Mouse (Mus musculus) liver, postnatal 0 days (tissue): ENCODE measurements around the gene Trafd1.

Experiments
- CTCF ChIP-seq: sonication (generic); IDR thresholded peaks from 2 replicates; pipeline ENCODE4 v1.5.1; 2016; ENCODE audit warnings: antibody characterized with exemption, low read depth
- EP300 ChIP-seq: IDR thresholded peaks from 2 replicates; pipeline ENCODE4 v1.6.1; 2016; ENCODE audit warnings: antibody characterized with exemption, low read depth, mild to moderate bottlenecking

DNA sequence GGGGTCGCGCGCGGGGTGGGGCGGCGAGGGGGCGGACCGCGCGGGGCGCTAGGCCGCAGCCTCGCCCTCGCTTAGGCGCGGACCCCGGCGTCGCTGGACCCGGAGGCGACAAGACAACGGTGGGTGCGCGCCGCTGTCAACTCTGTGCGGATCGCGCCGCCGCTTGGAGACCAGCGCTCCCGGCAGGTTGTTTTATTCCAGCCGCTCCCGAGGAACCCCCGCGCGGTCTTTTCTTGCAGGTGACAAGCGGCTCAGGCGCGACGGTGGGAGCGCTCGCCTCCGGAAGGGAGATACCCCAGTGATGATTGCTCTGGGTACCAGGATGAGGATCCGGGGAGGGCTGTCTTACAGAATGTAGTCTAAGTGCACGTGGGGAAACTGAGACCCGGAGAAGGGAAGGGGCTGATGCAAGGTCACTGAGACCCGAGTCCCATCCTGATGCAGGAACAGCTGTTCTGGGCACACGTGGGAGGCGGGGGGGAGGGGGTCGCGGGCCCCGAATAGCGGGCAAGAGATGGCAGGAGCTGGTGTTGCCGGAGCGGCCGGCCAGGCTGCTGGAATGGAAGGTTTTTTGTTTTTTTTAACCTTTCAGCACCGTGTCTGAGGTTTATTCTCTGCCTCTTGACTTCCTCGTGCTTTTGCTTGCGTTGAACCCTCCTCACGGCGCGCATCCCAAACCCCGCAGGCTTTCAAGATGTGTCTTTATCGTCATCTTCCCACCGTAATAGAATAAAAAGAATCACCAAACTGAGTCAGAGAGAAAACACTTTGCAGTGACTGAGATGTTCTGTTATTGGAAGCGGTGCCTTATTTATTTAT, 12.9 kb upstream of the Trafd1 start:
- no peak for TF ChIP-seq CTCF
- no peak for TF ChIP-seq EP300
